Mouse (Mus musculus) E14TG2a.4 (cell line): ENCODE results near the gene Tbc1d1.

Experiments
- CTCF ChIP-seq: conservative IDR thresholded peaks from 2 replicates; pipeline ENCODE4 v1.5.1; 2014; ENCODE audit warnings: low read length
- NANOG ChIP-seq: IDR thresholded peaks from 2 replicates; pipeline ENCODE4 v1.6.1; 2014; ENCODE audit warnings: borderline replicate concordance, low read length, mixed read lengths
- POU5F1 ChIP-seq: IDR thresholded peaks from 2 replicates; pipeline ENCODE4 v1.6.1; 2014; ENCODE audit warnings: low read length, borderline replicate concordance

DNA sequence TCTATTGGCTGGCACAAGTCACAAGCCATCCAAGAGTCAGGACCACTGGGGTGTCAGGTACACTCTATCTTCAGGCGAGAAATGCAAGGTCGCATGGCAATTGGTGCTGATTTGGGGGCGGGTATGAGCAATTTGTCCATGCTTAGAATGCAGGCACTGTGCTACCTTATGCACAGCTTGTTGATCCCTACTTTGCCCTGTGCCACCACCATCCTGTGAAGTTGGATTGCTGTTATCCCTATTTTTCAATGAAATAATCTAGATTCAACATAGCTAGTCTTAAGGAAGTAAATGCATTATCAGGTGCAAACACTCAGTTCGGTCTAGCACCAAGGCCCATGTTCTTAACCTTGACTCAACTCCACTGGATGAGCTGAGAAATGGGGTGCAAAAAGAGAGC, 244.6 kb downstream of the Tbc1d1 start:
- TF ChIP-seq CTCF (no peak), NANOG (no peak), POU5F1 (no peak)
